Mouse (Mus musculus) left cerebral cortex, adult 9 months (tissue): ENCODE results near the gene Dynll2.

Source experiments
- DNase-seq, 2 experiments: peaks; one replicate each; pipeline ENCODE4 v3.0.0; 2022; ENCODE audit warnings: low spot score in 2 of 2

The Dynll2 gene

GRCm38 (mm10) chr11:87986831-87987793 lies at the start of gene Dynll2:
Gene Dynll2, minus strand, starts transcription at chr11:87987533.
- DNase-seq, result peak; percentile 53 to 86

GRCm38 (mm10) chr11:88036761-88037251 lies 49.5 kb upstream of the Dynll2 start:
- no peak for DNase-seq

DNA sequence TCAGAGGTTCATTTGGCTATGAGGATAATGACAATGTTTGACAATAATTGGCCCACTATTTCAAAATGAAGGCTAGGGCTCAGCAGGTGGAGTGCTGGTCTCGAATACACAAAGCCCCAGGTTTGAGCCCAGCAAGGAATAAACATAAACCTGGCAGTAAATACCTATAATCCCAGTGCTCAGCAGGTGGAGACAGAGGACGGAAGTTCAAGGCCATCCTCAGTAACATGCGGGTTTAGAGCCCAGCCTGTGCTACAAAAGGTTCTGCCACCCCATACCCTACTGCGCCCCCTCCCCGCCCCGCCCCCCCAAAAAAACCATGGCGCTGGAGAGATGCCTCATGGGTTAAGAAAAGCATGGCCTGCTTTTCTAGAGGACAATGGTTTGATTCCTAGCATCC lies 48.6 kb upstream of the Dynll2 start:
- no peak for DNase-seq

DNA sequence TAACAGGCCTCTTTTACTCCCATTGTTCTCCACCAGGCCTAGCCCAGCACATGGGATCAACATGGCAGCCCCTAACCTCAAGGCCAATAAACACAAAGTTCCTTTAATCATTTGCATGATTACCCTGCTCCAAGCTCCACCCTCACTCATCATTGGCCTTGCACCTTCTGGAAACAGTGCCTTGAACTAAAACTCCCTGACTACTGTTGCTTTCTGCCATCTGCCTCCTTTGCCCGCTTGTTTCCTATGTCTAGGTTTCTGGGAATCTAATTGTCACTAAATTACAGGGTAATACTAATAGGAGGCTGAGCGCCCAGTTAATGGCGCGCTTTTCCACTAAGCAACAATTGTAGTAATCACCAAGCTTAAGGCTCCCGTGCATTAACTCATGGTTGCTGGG lies 44.4 kb upstream of the Dynll2 start:
- no peak for DNase-seq

- no peak for DNase-seq
These were observed 43.5 kb upstream of the Dynll2 start for GRCm38 (mm10) chr11:88030836-88031235.

GRCm38 (mm10) chr11:88030219-88030618 lies 42.9 kb upstream of the Dynll2 start:
- no peak for DNase-seq

DNA sequence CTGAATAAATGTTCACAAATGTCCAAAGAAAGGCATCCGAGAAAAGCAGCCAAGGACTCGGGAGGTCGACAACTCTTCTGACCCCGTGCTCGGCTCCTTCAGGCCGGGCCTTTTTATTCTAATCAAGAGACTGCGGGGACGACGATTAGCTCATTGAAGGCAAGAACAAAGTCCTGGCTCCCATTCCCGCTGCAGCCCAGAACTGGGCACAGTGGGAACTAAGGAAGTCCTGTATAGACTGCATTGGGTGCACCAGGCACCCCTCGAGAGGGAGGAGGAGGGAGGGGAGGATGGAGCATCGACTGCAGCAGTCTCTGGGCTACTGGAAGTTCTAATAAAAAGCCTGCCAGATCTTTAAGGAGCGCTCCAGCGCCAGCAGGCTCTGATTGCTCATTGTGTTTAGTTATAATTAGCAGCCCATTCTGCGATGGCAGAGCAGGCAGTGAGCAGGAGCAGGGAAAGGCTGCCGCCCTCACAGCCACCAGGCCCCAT lies 40.9 kb upstream of the Dynll2 start:
- peak; percentile 62 to 67 for DNase-seq

DNA sequence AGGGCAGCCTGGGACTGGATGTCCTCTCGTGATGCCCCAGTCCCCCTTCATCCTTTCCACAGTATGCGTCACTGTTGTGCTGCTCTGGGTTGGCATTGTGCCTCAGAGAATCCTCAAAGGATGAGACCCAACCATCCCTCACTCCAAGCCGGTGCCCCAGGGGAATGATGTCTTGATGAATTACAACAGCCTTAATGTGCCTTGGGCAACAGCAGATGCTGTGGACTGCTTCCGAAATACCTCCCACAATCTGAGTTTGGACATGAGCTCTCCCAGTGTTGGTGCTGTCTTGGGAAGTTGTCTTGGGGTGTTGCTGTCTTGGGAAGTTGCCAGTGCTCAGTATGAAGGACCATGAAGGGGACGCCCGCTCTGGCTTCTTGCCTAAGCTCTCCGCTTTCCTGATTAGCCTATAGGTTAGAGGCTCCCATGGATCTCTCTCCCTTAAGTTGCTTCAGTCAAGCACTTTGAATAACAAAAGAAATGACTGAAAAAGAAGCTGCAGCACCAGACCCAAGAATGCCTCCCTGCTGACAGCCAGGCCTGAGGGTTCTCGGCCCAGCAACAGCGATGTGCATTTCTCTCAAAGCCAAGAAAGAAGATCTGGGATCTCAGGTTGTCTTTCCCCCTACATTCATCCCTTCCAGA lies 40.2 kb upstream of the Dynll2 start:
- DNase-seq, result no peak

GRCm38 (mm10) chr11:88023933-88024332 lies 36.6 kb upstream of the Dynll2 start:
- DNase-seq, result no peak

DNA sequence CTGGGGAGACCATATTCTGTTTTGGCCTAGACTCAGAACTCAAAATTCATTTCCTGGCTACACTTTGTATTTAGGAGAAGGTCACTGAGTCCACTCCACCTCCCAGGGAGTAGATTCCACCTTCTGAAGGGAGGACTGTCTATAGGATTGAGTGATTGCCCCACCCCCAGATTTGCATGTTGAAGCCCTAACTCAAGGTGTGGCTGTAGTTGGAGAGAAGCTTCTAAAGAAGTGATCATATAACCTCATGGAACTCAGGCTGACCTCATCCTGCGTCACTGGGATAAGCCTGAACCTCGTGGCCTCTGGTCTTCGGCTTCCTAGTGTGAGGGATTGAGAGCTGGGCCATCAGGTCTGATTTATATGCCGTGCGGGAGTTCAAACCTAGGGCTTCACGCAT lies 28.5 kb upstream of the Dynll2 start:
- DNase-seq, result no peak

- peak; percentile 15 to 40 for DNase-seq
These were observed 27.8 kb upstream of the Dynll2 start for GRCm38 (mm10) chr11:88015161-88015560.

DNA sequence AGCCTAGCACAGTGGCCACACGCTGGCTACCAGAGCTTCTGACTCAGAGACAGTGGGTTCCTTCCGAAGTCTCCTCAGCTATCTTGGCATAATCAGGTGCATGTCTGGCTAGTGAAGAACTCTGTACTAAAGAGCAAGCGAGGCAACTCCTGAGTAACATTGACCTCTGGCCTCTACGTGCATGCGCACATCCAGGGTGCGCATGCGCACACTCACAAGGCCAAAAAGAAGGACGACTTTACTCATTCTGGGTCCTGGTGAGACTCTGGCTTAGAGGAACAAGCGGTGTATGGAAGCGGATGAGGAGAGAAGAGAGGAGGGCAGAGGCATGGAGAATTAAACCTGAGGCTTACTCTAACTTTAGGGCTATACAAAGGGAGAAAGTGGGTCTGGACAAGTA lies 26.3 kb upstream of the Dynll2 start:
- no peak for DNase-seq

DNA sequence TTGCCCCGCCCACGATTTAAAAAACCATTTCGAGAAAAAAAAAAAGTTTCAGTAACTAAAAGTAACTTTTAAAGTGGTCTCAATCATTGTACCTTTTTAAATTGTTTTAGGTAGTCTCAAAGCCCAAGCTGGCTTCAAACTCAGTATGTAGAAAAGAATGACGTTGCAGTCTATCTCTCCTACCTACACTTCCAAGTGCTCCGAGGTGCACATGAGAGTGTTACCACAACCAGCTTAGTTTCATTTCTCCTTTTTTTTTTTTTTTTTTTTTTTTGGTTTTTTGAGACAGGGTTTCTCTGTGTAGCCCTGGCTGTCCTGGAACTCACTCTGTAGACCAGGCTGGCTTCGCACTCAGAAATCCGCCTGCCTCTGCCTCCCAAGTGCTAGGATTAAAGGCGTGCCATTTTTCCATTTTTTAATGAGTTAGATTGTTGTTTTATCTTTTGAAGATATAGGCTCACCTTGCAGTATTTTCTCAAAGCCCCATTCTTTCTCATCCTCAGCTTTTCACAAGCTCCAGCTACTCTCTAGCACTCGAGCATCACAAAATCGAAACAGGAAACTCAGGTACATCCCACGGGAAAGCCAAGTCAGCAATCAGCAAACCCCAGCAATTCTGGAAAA lies 25.4 kb upstream of the Dynll2 start:
- no peak for DNase-seq

- DNase-seq, result no peak
These were observed 24.6 kb upstream of the Dynll2 start for GRCm38 (mm10) chr11:88011914-88012419.

DNA sequence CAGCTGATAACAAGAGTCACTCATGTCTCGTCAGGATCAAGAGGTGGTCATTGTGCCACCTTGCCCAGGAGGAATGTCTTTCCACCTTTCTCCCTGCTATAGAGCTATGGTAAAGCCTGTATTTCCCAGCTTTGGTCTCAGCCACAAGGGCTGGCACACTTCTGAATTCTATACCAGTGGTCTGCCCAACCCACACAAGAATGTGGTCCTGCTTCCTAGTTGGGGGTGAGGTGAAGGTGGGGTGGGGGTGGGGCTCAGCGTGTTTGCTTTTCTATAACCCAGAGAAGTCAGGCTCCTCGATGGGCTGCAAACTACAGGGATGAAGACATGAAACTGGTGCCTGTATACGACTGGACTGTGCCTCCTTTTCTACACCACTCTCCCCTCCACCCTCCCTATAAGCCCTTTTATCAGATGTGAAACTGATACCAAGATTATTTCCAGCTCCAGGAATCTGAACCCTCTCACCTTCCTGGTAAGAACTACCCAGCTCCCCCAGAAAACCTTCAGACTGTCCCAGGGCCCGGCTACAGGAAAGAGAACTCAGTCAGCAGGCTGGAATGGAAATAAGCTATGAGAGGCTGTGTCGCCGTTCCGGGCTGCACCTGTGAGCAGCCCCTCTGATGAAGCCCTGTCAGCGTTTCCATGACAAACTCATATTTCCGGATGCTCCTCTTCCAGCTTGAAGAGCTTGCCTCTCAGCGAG lies 24.0 kb upstream of the Dynll2 start:
- no peak for DNase-seq

- DNase-seq, result peak in 1 of 2 experiments; percentile 57
These were observed 22.3 kb upstream of the Dynll2 start for GRCm38 (mm10) chr11:88009542-88010190.

DNA sequence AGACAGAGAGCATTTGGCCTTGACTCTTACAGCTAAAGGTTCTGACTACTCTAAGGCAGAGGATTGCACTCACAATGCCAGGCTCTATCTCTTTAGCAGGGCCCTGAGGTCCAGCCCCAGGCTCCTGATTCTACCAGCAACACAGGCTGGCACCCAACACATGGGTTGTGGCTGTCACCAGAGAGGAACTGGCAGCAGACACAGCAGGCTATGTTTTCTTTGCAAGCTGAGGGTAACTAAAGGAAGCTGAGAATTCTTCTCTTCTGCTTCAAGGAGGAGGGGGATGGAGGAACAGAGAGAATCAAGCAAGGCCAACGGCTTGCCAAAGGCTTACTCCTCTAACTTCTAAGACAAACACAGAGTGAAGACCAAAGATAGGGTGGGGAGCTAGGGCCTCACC lies 21.3 kb upstream of the Dynll2 start:
- DNase-seq, result no peak

GRCm38 (mm10) chr11:88004123-88004522 lies 16.8 kb upstream of the Dynll2 start:
- DNase-seq, result no peak

- DNase-seq, result no peak
These were observed 15.4 kb upstream of the Dynll2 start for GRCm38 (mm10) chr11:88002738-88003137.

- DNase-seq, result no peak
These were observed 12.4 kb upstream of the Dynll2 start for GRCm38 (mm10) chr11:87999751-88000150.

- no peak for DNase-seq
These were observed 4.5 kb upstream of the Dynll2 start for GRCm38 (mm10) chr11:87991806-87992205.
